Mouse (Mus musculus) liver, postnatal 0 days (tissue): Measurements from ENCODE around the gene Tia1. TPM values are rescaled to one million over a fixed set of nuclear protein-coding genes. Genes with fewer than 3 reads are reported as not detected.

Source experiments
- ATAC-seq: fragments of 200-750 bp; cut with Nextera tagmentation; 2 replicates; pipeline ENCODE4 v1.8.0; 2017; ENCODE audit warnings: mild to moderate bottlenecking, moderate library complexity
- DNase-seq: peaks from one replicate; pipeline ENCODE4 v3.0.0-alpha.2; 2016
- H3K27ac ChIP-seq: fragments of 300-500 bp; sonication (generic); 2 replicates; pipeline ENCODE4 v1.5.1; 2014; ENCODE audit warnings: antibody characterized with exemption, moderate library complexity, mild to moderate bottlenecking, low read depth
- H3K27me3 ChIP-seq: fragments of 300-500 bp; sonication (generic); 2 replicates; pipeline ENCODE4 v1.6.1; 2014; ENCODE audit warnings: low read length, control low read depth, mixed read lengths; ENCODE audit not compliant: insufficient read depth
- H3K36me3 ChIP-seq: fragments of 300-500 bp; sonication (generic); replicated peaks from 2 replicates; pipeline ENCODE4 v1.6.1; 2014; ENCODE audit warnings: mild to moderate bottlenecking, control low read depth, low read length, moderate library complexity, mixed read lengths; ENCODE audit not compliant: insufficient read depth
- H3K4me1 ChIP-seq: fragments of 300-500 bp; sonication (generic); 2 replicates; pipeline ENCODE4 v1.6.1; 2014; ENCODE audit warnings: antibody characterized with exemption, mild to moderate bottlenecking, control low read depth; ENCODE audit not compliant: insufficient read depth
- H3K4me2 ChIP-seq: fragments of 300-500 bp; sonication (generic); 2 replicates; pipeline ENCODE4 v1.6.1; 2014; ENCODE audit warnings: low read depth, mild to moderate bottlenecking, low read length, moderate library complexity, mixed read lengths
- H3K4me3 ChIP-seq: fragments of 300-500 bp; sonication (generic); 2 replicates; pipeline ENCODE4 v1.5.1; 2014; ENCODE audit warnings: low read depth, low read length
- H3K9ac ChIP-seq: fragments of 300-500 bp; sonication (generic); replicated peaks from 2 replicates; pipeline ENCODE4 v1.6.1; 2014; ENCODE audit warnings: mild to moderate bottlenecking, moderate library complexity
- H3K9me3 ChIP-seq: fragments of 300-500 bp; sonication (generic); 2 replicates; pipeline ENCODE4 v1.6.1; 2016; ENCODE audit warnings: mild to moderate bottlenecking, control low read depth, low read length, mixed read lengths
- CTCF ChIP-seq: sonication (generic); IDR thresholded peaks from 2 replicates; pipeline ENCODE4 v1.5.1; 2016; ENCODE audit warnings: antibody characterized with exemption, low read depth
- EP300 ChIP-seq: IDR thresholded peaks from 2 replicates; pipeline ENCODE4 v1.6.1; 2016; ENCODE audit warnings: antibody characterized with exemption, low read depth, mild to moderate bottlenecking
- WGBS: fragments of 180-500 bp; shearing (Covaris S2); extraction: QIAGEN DNeasy Blood & Tissue Kit; methylation state at CpG from one replicate; pipeline ENCODE4 v1.1.7; 2014; ENCODE audit not compliant: insufficient replicate concordance; 5-methylcytosine and 5-hydroxymethylcytosine counted together
- polyA plus RNA-seq: library from polyadenylated mRNA; unstranded; fragments of >200 nt; fragmentation: Nextera tagmentation; extraction: Ambion mirVana; gene quantifications from 2 replicates; pipeline ENCODE4 v1.2.1, GENCODE M21; 2015

Gene Tia1
- polyA plus RNA-seq, 1 experiment from 2014 or later, result 17.2 TPM

- 88% methylated on average over 1 of the region's 1 CpGs for WGBS
Observed at GRCm38 (mm10) chr6:86433696-86434095, 29.7 kb downstream of the Tia1 start.

GRCm38 (mm10) chr6:86437711-86438110, 33.7 kb downstream of the Tia1 start:
- Histone ChIP-seq H3K9me3 (no peaks in the 10 kb centered on the region), H3K27ac (peak overlapping the region; percentile 99), H3K9ac (peak overlapping the region; percentile 91), H3K27me3 (no peaks in the 10 kb centered on the region), H3K4me2 (peak overlapping the region; percentile 72), H3K4me3 (peak overlapping the region; percentile 70), H3K4me1 (peaks cover 10% of the 10 kb centered on the region), H3K36me3 (peaks cover 15% of the 10 kb centered on the region)
- DNase-seq (peak; percentile 69), ATAC-seq (peak; percentile 71)
- 2% methylated on average over 14 of the region's 14 CpGs for WGBS
- TF ChIP-seq CTCF (peak; percentile 74), EP300 (no peak; the same call in 1 of the 2 replicates)

More at GRCm38 (mm10) chr6:86433696-86434095, 29.7 kb downstream of the Tia1 start:
- ATAC-seq (no peak), DNase-seq (no peak)
- H3K36me3 ChIP-seq, result peaks cover 22% of the 10 kb centered on the region
- no peak for TF ChIP-seq EP300
- TF ChIP-seq CTCF, result no peak
- H3K4me2 ChIP-seq, result no peak overlapping the region
- no peaks in the 10 kb centered on the region for H3K9me3 ChIP-seq
- H3K27me3 ChIP-seq, result no peaks in the 10 kb centered on the region
- peaks cover 3% of the 10 kb centered on the region; the same call in 1 of the 2 replicates for H3K4me1 ChIP-seq
- no peak overlapping the region for H3K27ac ChIP-seq
- H3K9ac ChIP-seq, result no peak overlapping the region
- no peak overlapping the region for H3K4me3 ChIP-seq

GRCm38 (mm10) chr6:86438272-86439118, 34.5 kb downstream of the Tia1 start, which contains the start of gene C87436:
Gene C87436, plus strand, starts transcription at chr6:86438374.
- peak within 1 kb of the TSS; percentile 70 for H3K4me3 ChIP-seq
- no peaks in the 10 kb centered on the region for H3K9me3 ChIP-seq
- H3K4me1 ChIP-seq, result peaks cover 10% of the 10 kb centered on the region
- H3K4me2 ChIP-seq, result peak within 1 kb of the TSS; percentile 72
- ATAC-seq, result peak; percentile 94
- H3K27ac ChIP-seq, result peak within 1 kb of the TSS; percentile 99
- H3K9ac ChIP-seq, result peak within 1 kb of the TSS; percentile 91
- WGBS, result under 1% methylated on average over 59 of the region's 59 CpGs
- DNase-seq, result peak; percentile 95
- TF ChIP-seq CTCF, result peak; percentile 72
- peak; percentile 67; the same call in 1 of the 2 replicates for TF ChIP-seq EP300
- H3K27me3 ChIP-seq, result no peaks in the 10 kb centered on the region
- peaks cover 13% of the 10 kb centered on the region for H3K36me3 ChIP-seq

GRCm38 (mm10) chr6:86439119-86439496, 35.1 kb downstream of the Tia1 start:
- Histone ChIP-seq H3K27me3 (no peaks in the 10 kb centered on the region), H3K4me3 (peak overlapping the region; percentile 70), H3K9ac (peak overlapping the region; percentile 91), H3K4me1 (peaks cover 10% of the 10 kb centered on the region), H3K4me2 (peak overlapping the region; percentile 72), H3K36me3 (peaks cover 12% of the 10 kb centered on the region), H3K27ac (peak overlapping the region; percentile 99), H3K9me3 (no peaks in the 10 kb centered on the region)
- TF ChIP-seq EP300 (no peak), CTCF (no peak)
- DNase-seq (no peak), ATAC-seq (no peak)
- 2% methylated on average over 13 of the region's 13 CpGs for WGBS

- ATAC-seq (no peak), DNase-seq (no peak)
- Histone ChIP-seq H3K9me3 (no peaks in the 10 kb centered on the region), H3K27me3 (no peaks in the 10 kb centered on the region), H3K4me3 (peak overlapping the region; percentile 70), H3K36me3 (peaks cover 13% of the 10 kb centered on the region), H3K4me2 (peak overlapping the region; percentile 72), H3K27ac (peak overlapping the region; percentile 99; the same call in 1 of the 2 replicates), H3K9ac (peak overlapping the region; percentile 91), H3K4me1 (peaks cover 10% of the 10 kb centered on the region)
- TF ChIP-seq CTCF (no peak), EP300 (no peak)
- WGBS, result 82% methylated on average over 1 of the region's 1 CpGs
Observed at GRCm38 (mm10) chr6:86439531-86439930, 35.5 kb downstream of the Tia1 start.

GRCm38 (mm10) chr6:86441571-86441970, 37.6 kb downstream of the Tia1 start:
- DNase-seq (no peak), ATAC-seq (no peak)
- no peaks in the 10 kb centered on the region for H3K9me3 ChIP-seq
- no peak for TF ChIP-seq CTCF
- no peak for TF ChIP-seq EP300
- 91% methylated on average over 10 of the region's 10 CpGs for WGBS
- peaks cover 21% of the 10 kb centered on the region for H3K36me3 ChIP-seq
- no peak overlapping the region for H3K9ac ChIP-seq
- peaks cover 10% of the 10 kb centered on the region for H3K4me1 ChIP-seq
- no peak overlapping the region for H3K4me2 ChIP-seq
- H3K27me3 ChIP-seq, result no peaks in the 10 kb centered on the region
- H3K4me3 ChIP-seq, result no peak overlapping the region
- H3K27ac ChIP-seq, result no peak overlapping the region
